Mouse (Mus musculus) layer of hippocampus, postnatal 36 days (tissue): ENCODE measurements around the gene Uba52. TPM values are rescaled to one million over a fixed set of nuclear protein-coding genes. Genes with fewer than 3 reads are reported as not detected.

ENCODE experiments used
- DNase-seq, 2 experiments: peaks; one replicate each; pipeline ENCODE4 v3.0.0; 2022
- total RNA-seq, 2 experiments: library from RNA; stranded (reverse); gene quantifications; 2 replicates each; pipeline ENCODE4 v1.2.3; 2021

The Uba52 gene
- total RNA-seq, 2 experiments from 2014 or later: 947 to 957 TPM

DNA sequence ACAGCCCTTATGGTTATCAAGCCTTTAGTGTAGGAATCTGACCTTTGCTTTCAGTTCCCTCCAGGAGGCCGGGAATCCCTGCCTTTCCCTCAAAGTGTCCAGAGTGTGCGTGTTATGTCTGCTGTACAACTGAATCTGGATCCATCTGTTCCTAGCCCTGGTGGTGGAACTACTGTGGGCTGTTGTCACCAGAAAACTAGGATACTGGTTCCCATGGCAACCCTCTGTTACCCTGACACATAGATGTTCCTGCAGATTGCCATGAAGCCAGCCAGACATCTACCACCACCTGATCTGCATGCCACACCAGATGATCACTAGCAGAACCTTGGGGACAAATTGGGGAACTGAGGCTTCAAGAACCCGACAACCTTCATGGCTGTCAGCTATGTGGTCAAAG is 28.7 kb downstream of the Uba52 start:
- DNase-seq: peak in 1 of 2 experiments; percentile 67

DNA sequence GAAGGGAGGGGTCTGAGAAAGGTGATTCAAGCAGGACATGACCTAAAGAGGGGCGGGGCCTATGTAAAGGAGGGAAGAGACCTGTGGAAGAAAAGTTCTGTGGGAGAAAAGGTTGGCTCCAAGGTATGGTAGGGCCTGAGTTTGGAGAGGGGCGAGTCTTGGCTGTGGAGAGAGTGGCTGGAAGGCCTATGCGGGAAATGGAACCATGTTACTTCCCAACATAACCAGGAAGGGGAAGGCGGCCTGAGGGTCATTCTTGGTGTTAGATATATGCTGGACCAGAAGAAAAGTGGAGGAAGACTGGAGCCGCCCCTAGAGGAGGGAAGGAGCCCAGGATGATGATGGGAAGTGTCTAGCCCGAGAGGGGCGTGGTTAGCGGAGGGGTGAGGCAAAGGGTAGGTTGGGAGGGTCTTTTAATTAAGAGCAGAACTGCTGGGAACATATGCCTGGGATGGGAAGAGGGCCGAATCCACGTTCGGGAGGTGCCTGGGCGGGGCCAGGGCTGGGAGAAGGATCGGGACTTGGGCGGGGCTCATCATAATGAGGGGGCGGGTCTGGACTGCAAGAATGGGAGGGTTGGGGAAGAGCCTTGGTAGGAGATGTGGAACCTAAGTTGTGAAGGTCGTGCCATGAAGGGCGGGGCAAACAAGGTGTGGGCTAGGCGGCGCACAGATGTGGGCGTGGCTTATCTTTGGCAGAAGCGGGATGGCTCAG is 33.2 kb downstream of the Uba52 start:
- DNase-seq: no peak

DNA sequence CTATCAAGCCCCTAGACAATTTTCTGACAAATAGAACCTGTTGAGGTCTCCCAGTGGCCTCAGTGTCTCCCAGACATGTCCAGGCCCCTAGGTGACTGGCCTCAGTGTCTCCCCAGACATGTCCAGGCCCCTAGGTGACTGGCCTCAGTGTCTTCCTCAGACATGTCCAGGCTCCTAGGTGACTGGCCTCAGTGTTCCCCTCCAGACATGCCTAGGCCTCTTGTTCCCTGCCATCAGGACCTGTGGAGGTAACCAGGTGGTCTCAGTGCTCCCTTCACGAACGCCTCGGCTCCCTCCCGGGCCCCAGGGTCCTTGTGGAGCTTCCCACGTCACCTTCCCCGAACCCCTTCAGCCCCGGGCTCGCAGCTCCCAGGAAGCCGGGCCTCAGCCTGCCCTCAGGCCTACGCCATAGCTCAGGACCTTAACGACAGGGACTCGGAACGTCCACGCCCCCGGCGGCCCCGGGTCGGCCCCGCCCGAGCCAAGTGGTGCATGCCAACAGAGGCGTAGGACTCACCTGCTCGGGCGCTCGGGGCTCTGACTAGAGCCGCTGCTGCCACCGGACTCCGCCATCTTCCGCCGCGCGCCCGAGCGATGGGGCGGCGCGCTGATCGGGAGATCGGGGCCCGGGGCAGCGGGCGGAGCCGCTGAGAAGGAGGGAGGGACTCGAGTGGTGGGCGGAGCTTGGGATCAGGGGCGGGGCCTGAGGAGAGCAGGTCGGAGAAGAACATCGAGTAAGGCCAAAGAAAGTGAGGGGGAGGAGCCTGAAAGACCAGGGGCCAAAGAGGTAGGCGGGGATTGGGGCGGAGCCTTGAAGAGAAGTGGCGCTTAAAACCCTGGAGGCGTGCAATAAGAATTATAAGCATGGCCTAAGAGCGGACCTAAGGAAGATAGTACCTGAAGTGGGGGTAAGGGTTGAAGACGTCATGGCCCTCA is 34.0 kb downstream of the Uba52 start, which contains the start of gene Klhl26:
Gene Klhl26 (minus strand): TSS at position 636 of the 936 bp plus-strand sequence.
- DNase-seq: peak; percentile 89 to 91

DNA sequence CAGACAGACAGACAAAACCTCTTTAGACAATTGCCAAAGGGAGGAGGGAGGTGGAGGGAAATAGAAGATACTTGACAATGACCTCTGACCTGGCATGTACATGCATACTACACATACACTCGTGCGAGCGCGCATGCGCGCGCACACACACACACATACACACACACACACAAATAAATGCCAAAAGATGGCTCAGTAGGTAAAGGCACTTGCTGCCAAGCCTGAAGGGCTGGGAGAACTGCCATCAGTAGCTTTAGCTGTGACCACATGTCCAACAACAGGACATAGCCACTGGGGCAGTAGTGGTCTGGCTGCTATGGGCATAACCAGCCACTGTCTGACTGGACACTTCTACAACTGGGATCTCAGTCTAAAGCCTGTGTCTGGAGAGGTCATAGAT is 38.7 kb downstream of the Uba52 start:
- no peak for DNase-seq

DNA sequence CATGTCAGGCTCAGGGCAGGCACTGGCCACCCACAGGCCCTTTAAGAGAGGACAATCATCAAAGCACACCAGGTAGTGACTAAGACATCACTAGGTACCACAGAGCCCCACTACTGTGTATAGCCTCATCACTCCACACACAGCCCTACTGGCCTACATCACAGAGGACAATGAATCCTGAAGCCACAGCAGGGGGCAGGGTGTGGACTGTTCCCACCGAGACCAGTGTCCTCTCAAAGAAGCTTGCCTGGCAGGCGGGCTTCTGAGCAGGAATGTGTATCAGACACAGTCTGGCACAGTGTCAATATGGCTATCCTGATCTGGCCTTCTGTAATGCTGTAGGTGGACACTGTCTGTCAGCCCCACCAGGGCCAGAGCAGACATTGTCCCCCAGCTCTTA is 40.7 kb downstream of the Uba52 start:
- no peak for DNase-seq

DNA sequence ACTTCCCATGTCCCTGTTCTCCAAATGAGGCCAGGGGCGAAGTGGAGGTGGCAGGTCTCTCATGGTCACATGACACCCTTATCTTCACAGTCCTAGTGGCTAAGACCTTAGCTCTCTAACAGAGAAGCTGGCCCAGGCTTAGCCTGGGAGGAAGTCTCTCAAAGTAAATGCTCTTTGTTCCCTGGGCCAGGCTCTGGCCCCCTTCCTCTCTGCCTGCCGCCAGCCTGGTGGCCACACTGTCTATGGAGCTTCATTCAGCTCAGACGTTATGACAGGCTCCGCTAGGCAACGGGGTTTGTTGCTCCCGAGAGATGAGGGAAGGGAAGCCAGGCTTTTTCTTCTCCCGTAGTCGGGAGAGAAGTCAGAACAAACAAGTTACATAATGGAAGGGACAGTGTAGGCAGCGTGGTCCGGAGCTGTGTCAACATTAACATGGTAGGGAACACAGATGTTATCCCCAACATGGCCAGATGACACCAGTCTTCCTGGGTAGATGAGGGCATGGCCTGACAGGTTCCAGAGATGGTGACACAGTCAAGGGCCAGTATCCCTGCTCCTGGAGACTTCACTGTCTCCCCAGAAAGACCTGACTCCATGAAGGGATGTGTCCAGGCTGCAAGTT is 41.2 kb downstream of the Uba52 start:
- no peak for DNase-seq

DNA sequence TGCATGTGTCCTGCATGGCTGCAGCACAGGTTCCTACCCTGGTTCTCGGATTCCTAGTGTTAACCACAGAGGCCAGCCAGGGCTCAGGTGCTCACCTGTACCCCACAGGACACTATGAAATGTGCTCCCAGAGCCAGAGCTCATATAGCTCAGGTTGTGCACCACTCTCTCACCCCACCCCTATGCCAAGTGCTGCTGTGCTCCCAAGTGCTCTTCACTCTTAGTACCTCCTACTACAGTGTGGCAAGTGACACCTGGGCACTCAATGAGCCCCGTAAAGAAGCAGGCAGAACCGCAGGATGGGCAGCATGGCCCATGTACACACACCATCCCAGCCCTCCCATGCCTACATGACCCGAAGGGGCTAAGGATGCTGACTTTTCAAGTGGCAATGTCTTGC is 41.9 kb downstream of the Uba52 start:
- no peak for DNase-seq

DNA sequence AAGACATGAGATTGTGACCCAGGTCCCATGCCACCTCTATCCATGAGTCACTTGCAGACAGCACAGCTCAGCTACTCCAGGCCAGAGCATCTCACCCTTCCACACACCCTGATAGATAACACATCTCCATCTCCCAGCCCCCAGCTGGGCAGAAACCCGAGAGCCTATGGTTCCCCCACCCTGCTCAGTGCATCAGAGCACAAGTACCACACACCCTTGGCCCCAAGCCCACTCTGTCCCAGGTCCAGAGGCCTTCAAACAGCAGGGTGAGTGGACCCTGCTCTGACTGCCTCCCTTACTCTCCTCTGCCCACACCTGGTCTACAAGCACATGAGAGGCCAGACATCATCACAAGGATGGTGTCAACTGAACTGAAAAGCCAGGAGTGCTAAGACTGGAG is 42.7 kb downstream of the Uba52 start:
- DNase-seq: no peak

DNA sequence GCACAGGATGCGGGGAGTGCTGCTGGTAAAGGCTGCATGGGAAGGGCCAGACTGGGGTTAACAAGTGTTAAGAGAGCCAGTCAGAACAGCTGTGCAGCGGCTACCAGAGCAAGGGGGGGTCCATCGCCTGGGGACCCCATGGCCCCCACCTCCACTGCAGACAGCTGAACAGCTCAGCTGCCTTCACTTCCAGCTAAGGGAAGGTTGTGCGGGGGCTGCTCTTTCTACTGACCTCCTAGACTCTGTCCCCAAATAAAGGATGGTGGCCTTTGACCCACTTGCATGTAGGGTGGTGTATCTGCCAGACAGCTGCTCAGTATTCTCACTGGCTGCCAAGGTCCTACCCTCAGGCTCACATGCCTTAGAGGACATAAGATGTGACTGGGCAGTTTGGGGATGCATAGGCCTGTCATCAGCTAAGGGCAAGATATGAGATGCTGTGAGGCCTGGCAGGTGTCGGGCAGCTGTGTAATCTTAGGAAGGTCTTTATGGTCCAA is 43.3 kb downstream of the Uba52 start:
- DNase-seq: no peak

DNA sequence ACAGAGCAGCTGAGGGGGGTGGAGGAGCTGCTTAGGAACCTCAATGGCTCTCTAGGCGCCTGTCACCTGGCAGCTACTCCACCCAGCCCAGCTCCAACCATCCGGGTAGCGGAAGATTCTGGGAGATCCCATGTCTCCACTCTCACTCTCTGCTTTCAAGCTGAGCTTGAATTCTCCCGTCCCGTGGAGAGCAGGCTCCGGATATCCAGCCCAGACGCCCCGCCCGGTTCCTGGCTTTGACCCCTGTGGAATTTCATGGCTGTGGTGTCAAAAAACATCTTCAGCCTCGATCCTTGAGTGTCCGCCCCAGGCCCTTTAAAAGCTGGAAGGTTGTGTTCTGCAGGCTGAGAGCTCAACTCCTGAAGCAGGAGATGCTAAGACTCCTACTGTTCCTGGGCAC is 43.8 kb downstream of the Uba52 start:
- DNase-seq: no peak

DNA sequence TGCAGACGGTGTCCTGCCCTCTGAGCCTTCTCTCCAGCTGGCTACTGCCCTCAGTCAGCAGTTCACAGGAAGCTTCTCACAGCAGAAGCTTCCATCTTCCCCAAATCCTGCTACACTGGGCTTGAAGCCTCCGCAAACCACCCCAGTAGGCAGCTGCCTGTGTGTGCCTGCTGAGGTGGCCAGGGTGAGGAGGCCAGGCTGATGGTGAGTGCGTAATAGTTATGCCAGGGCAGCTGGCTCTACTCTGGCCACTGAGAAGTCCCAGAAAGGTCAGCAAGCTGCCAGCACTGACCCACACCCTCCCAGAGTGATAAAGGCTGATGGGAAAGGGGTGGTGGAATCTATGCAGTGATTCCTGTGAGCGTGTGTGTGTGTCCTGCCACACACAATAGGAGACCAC is 44.3 kb downstream of the Uba52 start:
- no peak for DNase-seq

DNA sequence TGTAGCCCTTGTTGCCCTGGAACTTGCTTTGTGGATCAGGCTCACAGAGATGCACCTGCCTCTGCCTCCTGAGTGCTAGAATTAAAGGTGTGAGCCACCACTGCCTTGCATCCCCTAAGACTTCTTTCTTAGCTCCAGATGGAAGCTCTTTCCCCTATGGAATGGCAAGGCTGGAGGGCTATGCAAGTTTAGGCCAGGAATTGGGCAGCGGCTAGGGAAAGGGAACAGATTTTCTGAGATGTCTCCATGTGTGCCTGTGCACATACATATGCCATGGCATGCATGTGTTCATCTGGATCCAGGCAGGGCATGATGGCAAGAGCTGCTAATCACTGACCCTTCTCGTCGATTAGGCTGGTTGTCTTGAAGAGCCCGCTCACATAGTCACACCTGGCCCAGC is 44.9 kb downstream of the Uba52 start:
- no peak for DNase-seq

DNA sequence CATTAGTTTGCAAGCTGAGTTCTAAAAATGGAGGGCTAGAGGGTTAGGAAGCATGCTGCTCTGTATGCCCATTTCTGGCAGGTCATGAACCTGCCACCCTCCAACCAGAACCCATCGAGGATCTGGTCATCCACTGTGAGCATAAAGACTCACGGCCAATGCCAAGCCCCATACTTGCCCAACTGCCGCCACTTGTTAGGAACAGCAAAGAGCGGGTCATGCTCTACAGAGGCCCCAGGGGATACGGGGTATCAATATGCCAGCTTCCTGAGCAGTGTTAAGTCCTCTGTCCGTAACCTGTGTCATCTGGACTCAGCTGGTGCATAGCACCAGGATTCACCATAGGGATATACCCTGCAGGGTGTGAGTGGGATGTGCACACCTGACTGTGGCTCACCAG is 46.4 kb downstream of the Uba52 start:
- no peak for DNase-seq

DNA sequence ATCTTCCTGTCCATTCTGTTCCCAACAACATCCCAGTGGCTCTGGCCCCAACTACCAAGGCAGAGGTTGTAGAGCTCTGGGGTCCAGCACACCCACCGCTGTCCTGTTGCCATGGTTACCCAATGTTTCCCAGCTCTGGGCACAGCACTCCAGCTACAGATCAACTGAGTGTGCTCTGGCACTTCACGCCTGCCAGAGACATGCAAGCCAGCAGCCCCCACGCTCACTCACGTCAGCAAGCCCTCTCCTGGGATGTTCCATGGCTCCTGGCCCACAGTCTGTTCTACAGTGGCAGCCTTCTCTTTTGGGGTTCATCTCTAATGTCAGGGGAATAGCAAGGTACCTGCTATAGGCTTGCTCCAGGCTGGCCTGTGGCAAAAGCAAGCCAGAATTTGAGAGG is 47.3 kb downstream of the Uba52 start:
- DNase-seq: peak; percentile 78 to 79

DNA sequence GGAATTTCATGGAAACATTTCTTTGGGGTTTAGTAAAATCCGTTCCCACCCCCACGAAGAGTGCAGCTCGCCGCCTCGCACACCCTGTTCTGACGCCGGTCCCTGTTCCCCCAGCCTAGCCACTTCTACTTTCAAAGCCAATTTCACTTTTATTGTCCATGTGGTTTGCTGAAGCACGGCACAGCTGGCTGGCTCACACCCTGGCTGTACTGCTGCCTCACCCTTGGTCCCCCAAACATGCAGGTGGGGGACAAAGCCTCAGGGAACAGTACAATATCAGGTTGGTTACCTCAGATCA is 48.1 kb downstream of the Uba52 start:
- no peak for DNase-seq

DNA sequence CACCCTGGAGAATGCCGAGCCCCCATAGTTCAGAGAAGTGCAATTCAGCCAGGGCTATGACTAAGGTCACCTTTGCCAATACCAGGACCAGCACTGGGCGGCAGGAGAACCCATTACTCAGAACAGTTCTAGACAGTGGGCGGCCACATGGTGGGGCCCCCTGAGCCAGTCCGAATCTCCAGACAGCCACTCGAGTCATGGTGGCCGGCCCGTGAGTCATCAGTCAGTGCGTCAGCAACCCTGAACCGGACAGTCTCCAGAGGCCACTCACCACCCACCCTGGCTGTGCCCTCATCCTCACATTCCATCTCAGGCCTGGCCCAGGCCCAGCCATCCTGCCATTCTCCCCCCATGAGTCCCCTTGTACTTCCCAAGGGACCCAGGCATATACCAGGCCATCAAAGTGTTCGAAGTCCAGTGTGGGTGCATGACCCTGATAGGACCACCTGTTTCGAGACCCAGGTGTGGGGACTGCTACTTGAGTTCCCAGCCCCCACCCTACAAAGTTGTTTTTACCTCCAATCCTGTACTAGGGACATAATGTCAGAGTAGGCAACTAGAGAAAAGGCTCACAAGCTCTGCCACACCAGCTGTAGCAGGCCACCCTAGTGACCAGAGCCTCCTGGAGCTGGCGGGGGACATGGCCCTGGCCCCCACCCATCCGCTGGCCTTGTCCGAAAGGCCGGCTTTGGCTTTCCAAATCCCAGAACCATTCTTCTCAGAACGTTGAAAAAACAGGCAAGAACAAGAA is 48.7 kb downstream of the Uba52 start:
- DNase-seq: no peak

DNA sequence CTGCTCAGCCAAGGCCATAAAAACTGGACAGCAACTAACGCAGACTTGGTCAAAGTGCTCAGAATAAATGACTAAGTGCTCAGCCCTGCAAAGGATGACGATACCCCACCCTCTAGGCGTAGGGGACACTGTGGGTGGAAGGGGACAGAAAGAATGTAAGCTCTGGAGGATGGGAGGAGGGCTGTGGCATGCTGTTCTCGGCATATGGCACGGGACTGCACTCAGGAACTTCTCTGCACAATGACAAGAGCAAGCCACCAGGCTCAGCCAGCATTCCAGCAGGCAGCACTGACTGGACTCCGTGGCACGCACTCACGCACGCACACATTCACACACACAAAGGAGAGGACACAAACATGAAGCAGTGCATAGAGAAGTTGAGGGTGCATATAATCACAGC is 50.0 kb downstream of the Uba52 start:
- DNase-seq: no peak

DNA sequence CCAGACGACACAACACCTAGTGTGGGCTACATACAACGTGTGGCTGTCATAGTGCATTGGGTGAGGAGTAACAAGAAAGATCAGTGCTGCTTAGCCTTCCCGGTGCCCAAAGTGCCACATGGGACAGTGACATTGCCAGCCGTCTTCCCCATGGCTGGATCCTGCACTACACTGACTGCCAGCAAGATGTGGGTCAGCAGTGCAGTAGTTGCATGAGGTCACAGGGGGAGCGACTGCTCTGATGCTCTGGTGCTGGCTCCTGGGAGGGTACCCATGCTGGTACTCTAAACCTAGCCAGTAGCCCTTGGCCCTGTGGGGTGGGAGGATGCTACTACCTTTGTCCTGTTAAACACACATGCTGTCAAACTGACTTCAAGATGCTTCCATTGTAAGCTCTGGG is 50.4 kb downstream of the Uba52 start:
- DNase-seq: no peak

DNA sequence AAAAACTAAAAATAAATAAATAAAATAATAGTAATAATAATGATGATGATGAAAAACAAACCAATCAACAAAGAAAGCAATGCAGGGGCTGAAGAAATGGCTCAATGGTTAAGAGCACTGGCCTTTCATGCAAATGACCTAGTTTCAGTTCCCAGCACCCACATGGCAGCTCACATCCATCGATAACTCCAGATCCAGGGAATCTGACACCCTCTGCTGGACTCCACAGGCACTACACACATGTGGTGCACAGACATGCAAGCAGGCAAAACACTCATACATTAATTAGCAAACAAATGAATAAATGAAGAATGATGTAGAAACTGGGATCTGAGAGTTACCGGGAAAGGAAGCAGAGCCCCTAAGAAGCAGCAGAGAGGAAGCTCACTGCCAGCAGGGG is 51.0 kb downstream of the Uba52 start:
- no peak for DNase-seq

DNA sequence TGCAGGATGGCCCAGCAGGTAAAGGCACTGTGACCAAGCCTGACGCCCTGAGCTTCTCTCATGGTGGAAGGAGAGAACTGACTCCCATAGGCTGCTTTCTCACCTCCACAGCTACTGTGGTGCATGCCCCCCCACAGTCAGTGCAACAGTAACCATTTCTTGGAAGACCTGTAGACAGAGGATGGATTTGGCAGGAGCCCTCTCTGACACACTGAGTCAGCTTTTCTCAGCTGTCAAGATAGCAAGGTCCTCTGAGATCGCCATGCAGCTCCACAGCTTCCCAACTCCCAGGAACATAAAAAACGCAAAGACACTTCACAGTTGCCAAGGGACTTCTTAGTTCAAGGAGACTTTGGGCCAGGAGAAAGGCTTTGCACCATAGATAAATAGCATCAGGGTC is 52.1 kb downstream of the Uba52 start:
- no peak for DNase-seq
